Mouse (Mus musculus) liver, embryonic 14 days (tissue): ENCODE data around the gene Prl3d1. TPM values are rescaled to one million over a fixed set of nuclear protein-coding genes. Genes with fewer than 3 reads are reported as not detected.

Experiments
- polyA plus RNA-seq: library from polyadenylated mRNA; depleted of rRNA; stranded (reverse); fragments of >200 nt; gene quantifications from 2 replicates; pipeline ENCODE4 v1.2.3, GENCODE M21; 2012; rRNA removed

The Prl3d1 gene
- polyA plus RNA-seq = not detected in 2 replicates

GRCm38 (mm10) chr13:27093890-27094289 is at the start of gene Prl3d1:
Gene Prl3d1, plus strand, starts transcription at chr13:27094190.

GRCm38 (mm10) chr13:27057270-27057669 is 36.7 kb upstream of the Prl3d1 start, which contains the start of gene Prl:
Gene Prl, plus strand, starts transcription at chr13:27057570.

GRCm38 (mm10) chr13:27121398-27121797 is 27.4 kb downstream of the Prl3d1 start, which contains the start of gene Prl3d2:
Gene Prl3d2, plus strand, starts transcription at chr13:27121698.

Other genes starting within 250 kb of the Prl3d1 start
- gene Prl, start 36.6 kb upstream of the Prl3d1 start, polyA plus RNA-seq = not detected in 2 replicates
- gene Prl3d2, start 27.5 kb downstream of the Prl3d1 start, polyA plus RNA-seq = not detected in 2 replicates
- not detected in 2 replicates for gene Prl3d3, start 62.6 kb downstream of the Prl3d1 start, polyA plus RNA-seq
- gene Prl3c1, start 102.5 kb downstream of the Prl3d1 start, polyA plus RNA-seq = not detected in 2 replicates
- 0.49 and 2.2 TPM in 2 replicates for gene Prl3b1, start 147.7 kb downstream of the Prl3d1 start, polyA plus RNA-seq
- not detected in 2 replicates for gene Prl3a1, start 165.2 kb downstream of the Prl3d1 start, polyA plus RNA-seq
- gene Prl6a1, start 218.4 kb downstream of the Prl3d1 start, polyA plus RNA-seq = not detected in 2 replicates